Mouse (Mus musculus): ENCODE data around the gene Rabgap1l. TPM values are rescaled to one million over a fixed set of nuclear protein-coding genes. Genes with fewer than 3 reads are reported as not detected.
A peak's percentile ranks its signal among the peaks of the same experiment; 100 is the strongest.

Rabgap1l gene
- polyA plus RNA-seq, 1 experiment: 85.7 TPM

- peaks cover 87% of the 10 kb centered on the region for H3K4me1 ChIP-seq
- H3K36me3 ChIP-seq (replicated peaks; ENCODE audit: low read length): peaks cover 69% of the 10 kb centered on the region
- H3K9me3 ChIP-seq: no peaks in the 10 kb centered on the region
- H3K27me3 ChIP-seq (replicated peaks): no peaks in the 10 kb centered on the region
- TF ChIP-seq FLI1 (IDR thresholded peaks at IDR 0.05; ENCODE audit: low read length) (no peak), GATA1 (IDR thresholded peaks at IDR 0.05; ENCODE audit: borderline replicate concordance, low read length) (no peak)
- H3K4me3 ChIP-seq (replicated peaks): no peak overlapping the region
Measured at GRCm38 (mm10) chr1:160273133-160273743, 519.8 kb downstream of the Rabgap1l start.

GRCm38 (mm10) chr1:160271282-160271967, 521.6 kb downstream of the Rabgap1l start:
- Histone ChIP-seq H3K36me3 (replicated peaks; ENCODE audit: low read length) (peaks cover 81% of the 10 kb centered on the region), H3K9me3 (no peaks in the 10 kb centered on the region), H3K27me3 (replicated peaks) (no peaks in the 10 kb centered on the region), H3K4me3 (replicated peaks) (peak overlapping the region; percentile 48), H3K4me1 (peaks cover 96% of the 10 kb centered on the region)
- TF ChIP-seq FLI1 (IDR thresholded peaks at IDR 0.05; ENCODE audit: low read length): no peak
- TF ChIP-seq GATA1 (IDR thresholded peaks at IDR 0.05; ENCODE audit: borderline replicate concordance, low read length): no peak

- no peaks in the 10 kb centered on the region for H3K27me3 ChIP-seq (replicated peaks)
- H3K4me3 ChIP-seq (replicated peaks): peak overlapping the region; percentile 38
- no peaks in the 10 kb centered on the region for H3K9me3 ChIP-seq
- H3K4me1 ChIP-seq: peaks cover 86% of the 10 kb centered on the region
- TF ChIP-seq FLI1 (IDR thresholded peaks at IDR 0.05; ENCODE audit: low read length) (no peak), GATA1 (IDR thresholded peaks at IDR 0.05; ENCODE audit: borderline replicate concordance, low read length) (no peak)
- peaks cover 81% of the 10 kb centered on the region for H3K36me3 ChIP-seq (replicated peaks; ENCODE audit: low read length)
Measured at GRCm38 (mm10) chr1:160268322-160268721, 524.7 kb downstream of the Rabgap1l start.

- TF ChIP-seq FLI1 (IDR thresholded peaks at IDR 0.05; ENCODE audit: low read length) (no peak), GATA1 (IDR thresholded peaks at IDR 0.05; ENCODE audit: borderline replicate concordance, low read length) (no peak)
- peaks cover 81% of the 10 kb centered on the region for H3K36me3 ChIP-seq (replicated peaks; ENCODE audit: low read length)
- no peaks in the 10 kb centered on the region for H3K9me3 ChIP-seq
- no peaks in the 10 kb centered on the region for H3K27me3 ChIP-seq (replicated peaks)
- H3K4me3 ChIP-seq (replicated peaks): peak overlapping the region; percentile 79
- H3K4me1 ChIP-seq: peaks cover 76% of the 10 kb centered on the region
Measured at GRCm38 (mm10) chr1:160263630-160264346, 529.2 kb downstream of the Rabgap1l start.

GRCm38 (mm10) chr1:160263053-160263452, 530.0 kb downstream of the Rabgap1l start:
- H3K27me3 ChIP-seq (replicated peaks): no peaks in the 10 kb centered on the region
- no peak overlapping the region for H3K4me3 ChIP-seq (replicated peaks)
- no peaks in the 10 kb centered on the region for H3K9me3 ChIP-seq
- peaks cover 69% of the 10 kb centered on the region for H3K4me1 ChIP-seq
- no peak for TF ChIP-seq GATA1 (IDR thresholded peaks at IDR 0.05; ENCODE audit: borderline replicate concordance, low read length)
- peaks cover 83% of the 10 kb centered on the region for H3K36me3 ChIP-seq (replicated peaks; ENCODE audit: low read length)

- H3K36me3 ChIP-seq (replicated peaks; ENCODE audit: low read length): peaks cover 83% of the 10 kb centered on the region
- TF ChIP-seq FLI1 (IDR thresholded peaks at IDR 0.05; ENCODE audit: low read length) (no peak), GATA1 (IDR thresholded peaks at IDR 0.05; ENCODE audit: borderline replicate concordance, low read length) (no peak)
- H3K4me1 ChIP-seq: peaks cover 64% of the 10 kb centered on the region
- H3K4me3 ChIP-seq (replicated peaks): no peak overlapping the region
- no peaks in the 10 kb centered on the region for H3K27me3 ChIP-seq (replicated peaks)
- no peaks in the 10 kb centered on the region for H3K9me3 ChIP-seq
Measured at GRCm38 (mm10) chr1:160262415-160262814, 530.6 kb downstream of the Rabgap1l start.

- Histone ChIP-seq H3K4me1 (peaks cover 63% of the 10 kb centered on the region), H3K36me3 (replicated peaks; ENCODE audit: low read length) (peaks cover 84% of the 10 kb centered on the region), H3K4me3 (replicated peaks) (no peak overlapping the region), H3K27me3 (replicated peaks) (no peaks in the 10 kb centered on the region), H3K9me3 (no peaks in the 10 kb centered on the region)
- no peak for TF ChIP-seq FLI1 (IDR thresholded peaks at IDR 0.05; ENCODE audit: low read length)
- TF ChIP-seq GATA1 (IDR thresholded peaks at IDR 0.05; ENCODE audit: borderline replicate concordance, low read length): no peak
Measured at GRCm38 (mm10) chr1:160261849-160262248, 531.2 kb downstream of the Rabgap1l start.

- H3K27me3 ChIP-seq (replicated peaks): no peaks in the 10 kb centered on the region
- TF ChIP-seq GATA1 (IDR thresholded peaks at IDR 0.05; ENCODE audit: borderline replicate concordance, low read length) (no peak), FLI1 (IDR thresholded peaks at IDR 0.05; ENCODE audit: low read length) (no peak)
- H3K4me1 ChIP-seq: peaks cover 57% of the 10 kb centered on the region
- no peaks in the 10 kb centered on the region for H3K9me3 ChIP-seq
- peaks cover 87% of the 10 kb centered on the region for H3K36me3 ChIP-seq (replicated peaks; ENCODE audit: low read length)
- H3K4me3 ChIP-seq (replicated peaks): no peak overlapping the region
Measured at GRCm38 (mm10) chr1:160260605-160261004, 532.4 kb downstream of the Rabgap1l start.

GRCm38 (mm10) chr1:160259884-160260283, 533.1 kb downstream of the Rabgap1l start:
- Histone ChIP-seq H3K4me1 (peaks cover 60% of the 10 kb centered on the region), H3K27me3 (replicated peaks) (no peaks in the 10 kb centered on the region), H3K4me3 (replicated peaks) (no peak overlapping the region), H3K9me3 (no peaks in the 10 kb centered on the region), H3K36me3 (replicated peaks; ENCODE audit: low read length) (peaks cover 88% of the 10 kb centered on the region)
- TF ChIP-seq FLI1 (IDR thresholded peaks at IDR 0.05; ENCODE audit: low read length): no peak
- no peak for TF ChIP-seq GATA1 (IDR thresholded peaks at IDR 0.05; ENCODE audit: borderline replicate concordance, low read length)

- H3K36me3 ChIP-seq (replicated peaks; ENCODE audit: low read length): peaks cover 93% of the 10 kb centered on the region
- H3K4me1 ChIP-seq: peaks cover 69% of the 10 kb centered on the region
- no peaks in the 10 kb centered on the region for H3K9me3 ChIP-seq
- no peak for TF ChIP-seq FLI1 (IDR thresholded peaks at IDR 0.05; ENCODE audit: low read length)
- TF ChIP-seq GATA1 (IDR thresholded peaks at IDR 0.05; ENCODE audit: borderline replicate concordance, low read length): no peak
- no peak overlapping the region for H3K4me3 ChIP-seq (replicated peaks)
- H3K27me3 ChIP-seq (replicated peaks): no peaks in the 10 kb centered on the region
Measured at GRCm38 (mm10) chr1:160253108-160253507, 539.9 kb downstream of the Rabgap1l start.
